Mouse (Mus musculus) right cerebral cortex, adult 2 months (tissue): ENCODE measurements at regions not wholly inside any gene's neighbourhood (a gene's known extent, or its start where the extent isn't known, plus 50 kb on each side); places are given as distances from the start of the nearest gene placed in this dataset.

Source experiments
- DNase-seq, 2 experiments: peaks; one replicate each; pipeline ENCODE4 v3.0.0; 2021 to 2022; ENCODE audit warnings: low spot score in 2 of 2

DNA sequence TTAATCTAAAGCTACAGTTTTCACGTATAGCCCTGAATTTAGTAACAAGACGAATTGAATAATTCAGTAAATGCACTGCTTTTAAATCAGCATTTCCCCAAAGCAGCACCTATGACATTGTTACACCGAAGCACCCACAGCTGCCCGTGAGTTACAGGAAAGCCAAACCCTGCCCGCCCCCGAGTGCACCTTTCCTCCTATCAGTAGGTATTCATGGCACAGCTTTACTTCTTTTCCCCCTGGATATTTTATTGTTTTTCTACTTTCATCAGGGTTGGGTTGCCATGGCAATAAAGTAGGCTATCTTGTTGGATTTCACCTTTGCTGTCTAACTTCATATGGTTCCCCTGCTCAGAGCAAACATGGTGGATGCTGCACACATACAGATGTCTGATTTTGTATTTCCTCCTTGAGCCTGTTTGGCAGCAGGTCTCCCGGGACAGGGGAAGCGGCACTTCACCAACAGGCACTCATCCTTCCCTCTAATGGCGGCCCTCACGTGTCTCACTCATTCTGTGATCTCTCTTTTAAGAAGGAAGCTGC, 273.5 kb downstream of the Amy2a5 start:
- DNase-seq: no peak

- DNase-seq: no peak
Observed at GRCm38 (mm10) chr3:112953403-112954050, 305.1 kb downstream of the Amy2a5 start.

DNA sequence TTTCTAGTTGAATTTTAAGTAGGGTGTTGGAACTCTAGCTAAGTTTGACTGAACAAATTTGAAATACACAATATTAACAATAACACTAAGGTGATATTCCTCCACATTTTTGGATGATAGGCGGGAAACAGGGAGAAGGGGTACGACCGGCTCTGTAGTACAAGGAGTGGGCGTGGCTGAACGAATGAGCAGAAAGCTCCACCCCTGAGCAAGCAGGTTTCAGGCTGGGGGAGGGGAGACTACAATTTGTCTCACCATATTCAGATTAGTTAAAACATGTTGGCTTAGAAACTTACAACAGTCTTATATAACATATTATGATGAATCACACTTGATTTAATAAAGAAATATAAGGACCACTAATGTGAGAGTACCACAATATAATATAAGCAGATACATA, 306.4 kb downstream of the Amy2a5 start:
- no peak for DNase-seq

DNA sequence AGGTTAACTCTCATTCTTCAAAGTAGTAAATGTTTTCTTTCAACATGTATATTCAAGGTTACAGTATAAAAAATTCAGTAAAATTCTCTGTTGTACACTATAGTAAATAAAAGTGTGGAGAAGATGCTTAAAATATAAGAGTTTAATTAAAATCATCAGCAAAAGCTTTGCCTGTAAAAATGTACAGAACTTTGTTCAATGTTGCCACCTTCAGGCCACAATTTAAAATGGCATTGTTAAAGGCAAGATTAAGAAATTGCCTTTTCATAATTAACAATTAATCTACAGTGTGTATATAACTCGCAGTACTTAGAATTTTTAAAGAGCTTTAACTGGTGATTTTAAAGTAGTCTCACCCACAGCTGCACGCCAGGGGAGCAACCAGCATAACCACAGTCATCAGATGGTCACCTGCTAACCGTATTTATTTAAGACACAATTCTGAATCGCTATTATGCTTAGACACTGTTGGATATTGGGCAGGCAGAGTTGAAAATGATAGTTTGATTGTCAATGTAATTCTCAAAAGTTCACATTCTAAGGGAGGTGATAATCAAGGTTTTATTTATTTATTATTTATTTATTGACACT, 316.5 kb downstream of the Amy2a5 start:
- DNase-seq: peak in 1 of 2 experiments; percentile 3
